Mouse (Mus musculus): ENCODE results near the gene D230025D16Rik.

DNA sequence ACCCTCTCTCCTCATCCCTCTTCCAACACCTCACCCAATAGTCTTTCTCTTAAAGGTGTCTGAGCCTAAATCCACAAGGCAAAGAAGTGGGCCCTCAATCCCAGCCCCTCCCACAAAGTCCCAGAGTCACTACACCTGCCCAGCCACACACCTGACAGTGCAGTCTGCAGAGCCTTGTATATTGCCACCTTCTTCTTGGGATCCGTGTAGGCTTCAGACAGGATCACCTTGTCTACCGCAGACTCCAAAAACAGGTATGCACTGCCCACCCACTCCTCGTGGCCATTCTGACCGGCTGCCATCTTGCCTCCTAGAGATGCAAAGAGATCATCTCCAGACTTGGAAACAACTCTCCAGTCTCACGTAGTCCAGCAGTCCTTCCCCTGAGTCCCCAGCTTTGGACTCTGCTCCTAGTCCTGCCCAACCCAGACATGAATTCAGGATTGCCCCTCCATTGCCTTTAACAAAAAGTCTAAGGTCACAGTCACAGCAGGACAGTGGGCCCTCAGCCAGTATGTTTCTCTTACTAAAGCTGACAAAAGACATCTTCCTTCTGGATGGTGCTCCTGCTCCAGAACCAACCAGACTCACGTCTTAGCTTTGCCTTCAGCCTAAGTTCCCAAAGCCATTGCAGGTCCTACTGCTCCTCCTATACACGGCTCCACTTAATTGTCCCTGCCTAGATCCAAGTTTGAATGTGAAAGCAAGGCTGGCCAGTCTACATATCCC is 35.6 kb downstream of the D230025D16Rik start:
- no peak for TF ChIP-seq CTCF (IDR thresholded peaks at IDR 0.05; ENCODE audit: borderline replicate concordance, control insufficient read depth, extremely low read depth, insufficient read depth, low read length, poor library complexity)
- TF ChIP-seq POLR2A (IDR thresholded peaks at IDR 0.05; ENCODE audit: control insufficient read depth, extremely low read depth, insufficient read depth, low read length, poor library complexity) = no peak
